Mouse (Mus musculus) embryonic fibroblast, embryonic 13.5 days (primary cell): Measurements from ENCODE around the gene Pold4. TPM values are rescaled to one million over a fixed set of nuclear protein-coding genes. Genes with fewer than 3 reads are reported as not detected.

Experiments
- H3K27ac ChIP-seq: 2 replicates; pipeline ENCODE4 v1.5.1; 2012; ENCODE audit warnings: low read length, control low read depth, inconsistent platforms; ENCODE audit not compliant: insufficient read depth
- H3K4me1 ChIP-seq: 2 replicates; pipeline ENCODE4 v1.6.1; 2011; ENCODE audit warnings: low read length; ENCODE audit not compliant: control insufficient read depth, insufficient read depth
- H3K4me3 ChIP-seq: 2 replicates; pipeline ENCODE4 v1.5.1; 2011; ENCODE audit warnings: mild to moderate bottlenecking, control low read depth, low read length; ENCODE audit not compliant: insufficient read depth
- CTCF ChIP-seq: IDR thresholded peaks from 2 replicates; pipeline ENCODE4 v1.5.1; 2011; ENCODE audit warnings: mild to moderate bottlenecking, control low read depth, low read length, moderate library complexity, borderline replicate concordance; ENCODE audit not compliant: insufficient read depth
- POLR2A ChIP-seq: IDR thresholded peaks from 2 replicates; pipeline ENCODE4 v1.6.1; 2011; ENCODE audit warnings: low read depth, mild to moderate bottlenecking, control low read depth, low read length, moderate library complexity
- polyA plus RNA-seq: library from polyadenylated mRNA; stranded (reverse); fragments of >200 nt; gene quantifications from 2 replicates; pipeline ENCODE4 v1.2.4, GENCODE M21; 2011; ENCODE audit warnings: low read depth; ENCODE audit not compliant: missing spikeins, insufficient read length

The Pold4 gene
- polyA plus RNA-seq, 1 experiment = 55.8 TPM

- no peak overlapping the region for H3K4me3 ChIP-seq
- no peak overlapping the region for H3K27ac ChIP-seq
- peaks cover 10% of the 10 kb centered on the region for H3K4me1 ChIP-seq
- TF ChIP-seq POLR2A (no peak), CTCF (no peak)
These were observed 4.3 kb upstream of the Pold4 start for GRCm38 (mm10) chr19:4227446-4227845.

DNA sequence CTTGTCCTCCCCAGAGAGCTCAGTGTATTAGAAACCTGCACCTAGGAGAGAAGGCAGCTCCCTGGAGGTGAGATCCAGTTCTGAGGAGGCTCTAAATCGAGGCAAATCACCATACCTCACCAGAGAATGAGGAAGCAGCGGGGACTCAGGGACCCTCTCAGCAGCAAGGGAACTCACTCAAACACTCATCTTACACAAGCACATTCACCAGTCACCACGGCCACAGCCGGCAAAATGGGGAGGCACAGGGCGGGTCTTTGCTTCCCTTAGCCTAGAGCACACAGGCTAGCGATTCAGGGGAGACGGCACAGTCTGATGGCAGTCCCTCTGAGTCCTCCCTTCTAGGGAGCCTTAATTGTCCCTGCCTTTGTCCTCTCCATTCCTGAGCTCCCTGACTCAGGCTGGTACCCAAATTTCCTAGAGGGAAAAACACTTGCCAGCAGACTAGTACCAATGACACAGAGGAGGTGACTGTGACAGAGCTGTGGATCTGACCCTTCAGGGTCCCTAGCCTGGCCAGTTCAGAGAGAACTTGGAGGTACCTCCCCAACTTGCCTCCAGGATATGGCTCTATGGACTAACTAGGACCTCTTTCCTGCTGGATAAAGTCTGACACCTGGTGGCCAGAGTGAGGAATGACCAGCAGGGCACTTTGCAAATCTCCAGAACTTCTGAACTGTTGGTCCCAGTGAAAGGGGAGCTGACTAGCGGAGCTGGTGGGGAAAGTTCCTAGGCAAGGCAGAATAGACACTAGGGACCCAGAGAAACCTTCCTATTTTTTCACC lies 3.6 kb upstream of the Pold4 start:
- TF ChIP-seq POLR2A (no peak), CTCF (peak; percentile 54; the same call in 1 of the 2 replicates)
- Histone ChIP-seq H3K4me3 (no peak overlapping the region), H3K27ac (no peak overlapping the region), H3K4me1 (peaks cover 10% of the 10 kb centered on the region)

DNA sequence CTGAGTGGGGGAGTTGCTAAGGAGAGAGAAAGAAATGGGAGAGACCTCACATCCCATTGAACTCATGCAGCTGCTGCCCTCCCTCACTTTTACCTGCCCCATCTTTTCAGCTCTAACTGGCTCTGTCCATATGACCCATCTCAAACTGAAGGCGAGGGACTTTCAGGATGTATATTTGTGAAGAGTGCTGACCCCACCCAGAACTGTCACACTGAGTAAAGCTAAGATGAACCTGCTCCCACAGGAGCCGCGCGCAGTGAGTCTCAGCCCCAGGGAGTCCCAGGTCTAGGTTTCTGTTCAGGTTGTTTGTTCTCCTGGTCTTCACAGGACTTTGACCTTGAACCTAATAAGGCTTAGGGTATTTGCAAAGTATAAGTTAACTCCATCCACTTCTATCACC lies 2.8 kb upstream of the Pold4 start:
- no peak overlapping the region for H3K4me3 ChIP-seq
- no peak overlapping the region for H3K27ac ChIP-seq
- H3K4me1 ChIP-seq = peaks cover 10% of the 10 kb centered on the region
- TF ChIP-seq POLR2A = no peak
- TF ChIP-seq CTCF = no peak

GRCm38 (mm10) chr19:4229451-4230076 lies 2.1 kb upstream of the Pold4 start:
- Histone ChIP-seq H3K4me3 (no peak overlapping the region), H3K27ac (peak overlapping the region; percentile 63; the same call in 1 of the 2 replicates), H3K4me1 (peaks cover 10% of the 10 kb centered on the region)
- no peak for TF ChIP-seq POLR2A

- Histone ChIP-seq H3K4me1 (peaks cover 10% of the 10 kb centered on the region), H3K4me3 (no peak overlapping the region), H3K27ac (peak overlapping the region; percentile 63)
- TF ChIP-seq POLR2A = no peak
- TF ChIP-seq CTCF = no peak
These were observed 1.3 kb upstream of the Pold4 start for GRCm38 (mm10) chr19:4230415-4230814.

GRCm38 (mm10) chr19:4232186-4232572 lies 480 bp downstream of the Pold4 start:
- H3K4me1 ChIP-seq = peaks cover 10% of the 10 kb centered on the region
- peak overlapping the region; percentile 85 for H3K27ac ChIP-seq
- H3K4me3 ChIP-seq = peak overlapping the region; percentile 56
- no peak for TF ChIP-seq CTCF

GRCm38 (mm10) chr19:4232651-4233050 lies 952 bp downstream of the Pold4 start:
- H3K4me3 ChIP-seq = no peak overlapping the region
- peak overlapping the region; percentile 85; the same call in 1 of the 2 replicates for H3K27ac ChIP-seq
- peaks cover 10% of the 10 kb centered on the region for H3K4me1 ChIP-seq
- TF ChIP-seq CTCF = no peak
- TF ChIP-seq POLR2A = no peak; the same call in 1 of the 2 replicates

DNA sequence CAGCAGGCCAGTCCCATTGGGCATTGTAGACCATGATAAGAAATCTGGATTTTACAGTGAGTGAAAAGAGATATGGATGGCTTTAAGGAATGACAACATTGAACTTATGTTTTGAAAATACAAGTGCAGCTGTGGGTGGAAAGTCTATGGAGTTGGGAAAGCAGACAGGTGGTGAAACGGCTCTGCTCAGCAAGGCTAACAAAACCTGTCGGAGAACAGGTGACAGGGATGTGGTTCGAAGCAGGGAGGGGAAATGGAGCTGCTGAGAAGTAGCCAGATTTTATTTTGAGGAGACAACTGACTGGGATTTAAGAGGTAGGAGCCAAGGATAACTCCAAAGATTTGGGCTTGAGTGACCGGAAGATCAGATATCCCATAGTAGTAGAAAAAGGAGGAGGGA lies 2.8 kb downstream of the Pold4 start:
- Histone ChIP-seq H3K27ac (no peak overlapping the region), H3K4me3 (no peak overlapping the region)
- TF ChIP-seq CTCF (no peak), POLR2A (no peak)

GRCm38 (mm10) chr19:4240247-4240668 lies 8.6 kb downstream of the Pold4 start:
- no peak overlapping the region for H3K27ac ChIP-seq
- H3K4me3 ChIP-seq = no peak overlapping the region
- TF ChIP-seq CTCF (no peak), POLR2A (no peak)

More for the DNA sequence above, 2.8 kb downstream of the Pold4 start:
- H3K4me1 ChIP-seq = peaks cover 10% of the 10 kb centered on the region

GRCm38 (mm10) chr19:4242416-4242815 lies 10.7 kb downstream of the Pold4 start:
- H3K27ac ChIP-seq = no peak overlapping the region
- peaks cover 5% of the 10 kb centered on the region for H3K4me1 ChIP-seq
- no peak for TF ChIP-seq POLR2A
- TF ChIP-seq CTCF = no peak
- H3K4me3 ChIP-seq = no peak overlapping the region

More at GRCm38 (mm10) chr19:4240247-4240668, 8.6 kb downstream of the Pold4 start:
- peaks cover 3% of the 10 kb centered on the region; the same call in 1 of the 2 replicates for H3K4me1 ChIP-seq
